Mouse (Mus musculus): ENCODE data around the gene Adamtsl5.

The Adamtsl5 gene

GRCm38 (mm10) chr10:80294311-80294710 lies 53.9 kb downstream of the Adamtsl5 start:
- DNase-seq (ENCODE audit: low spot score in 2 of 2), result no peak

- DNase-seq (ENCODE audit: low spot score in 2 of 2), result no peak
Measured at GRCm38 (mm10) chr10:80293325-80293724, 54.9 kb downstream of the Adamtsl5 start.

- DNase-seq (ENCODE audit: low spot score in 2 of 2), result peak; percentile 92 to 95
Measured at GRCm38 (mm10) chr10:80292251-80293146, 55.7 kb downstream of the Adamtsl5 start, which contains the start of gene Rps15. Gene Rps15 (plus strand): TSS chr10:80292453.

Measured in natural killer cell, adult 2 months (primary cell).